Mouse (Mus musculus) CH12.LX (cell line): Measurements from ENCODE around the gene Dapk3. TPM values are rescaled to one million over a fixed set of nuclear protein-coding genes. Genes with fewer than 3 reads are reported as not detected.

Experiments used
- DNase-seq: peaks from one replicate; pipeline ENCODE4 v3.0.0-alpha.2; 2013; ENCODE audit errors: extremely low read depth
- H3K27ac ChIP-seq: 2 replicates; pipeline ENCODE4 v1.5.1; 2012; ENCODE audit warnings: low read depth, mild to moderate bottlenecking, control low read depth, moderate library complexity; ENCODE audit not compliant: insufficient read depth
- H3K27me3 ChIP-seq: replicated peaks from 2 replicates; pipeline ENCODE3; 2012; ENCODE audit warnings: inconsistent platforms
- H3K36me3 ChIP-seq, 2 experiments: replicated peaks in 1 of 2; 2 replicates each; pipeline versions ENCODE3 to v1.6.1; 2012; ENCODE audit warnings: inconsistent platforms in 1 of 2, low read length in 1 of 2, mild to moderate bottlenecking in 1 of 2, mixed read lengths in 1 of 2, moderate library complexity in 1 of 2; ENCODE audit not compliant: control insufficient read depth in 1 of 2, insufficient read depth in 1 of 2
- H3K4me1 ChIP-seq, 2 experiments: 2 replicates each; pipeline ENCODE4 v1.6.1; 2012; ENCODE audit warnings: inconsistent platforms in 1 of 2, moderate library complexity in 1 of 2; ENCODE audit not compliant: insufficient read depth in 2 of 2, control insufficient read depth in 1 of 2
- H3K4me2 ChIP-seq: 2 replicates; pipeline ENCODE4 v1.6.1; 2012; ENCODE audit warnings: low read depth, mild to moderate bottlenecking, control low read depth; ENCODE audit not compliant: poor library complexity, insufficient read depth, severe bottlenecking
- H3K4me3 ChIP-seq, 3 experiments: fragments of 150-350 bp in 1 of 3; sonication (generic) in 1 of 3; replicated peaks in 1 of 3; 2 replicates each; pipeline versions ENCODE3 to v1.5.1; 2011 to 2012; ENCODE audit warnings: low read depth in 2 of 3, low read length in 2 of 3, mild to moderate bottlenecking in 2 of 3, moderate library complexity in 2 of 3, control low read depth in 1 of 3, improper control_type of control experiment in 1 of 3, inconsistent platforms in 1 of 3, mixed read lengths in 1 of 3; ENCODE audit not compliant: poor library complexity in 1 of 3
- H3K79me2 ChIP-seq: replicated peaks from 2 replicates; pipeline ENCODE4 v1.6.1; 2012; ENCODE audit warnings: mild to moderate bottlenecking, moderate library complexity; ENCODE audit not compliant: control insufficient read depth, poor library complexity, insufficient read depth, severe bottlenecking; ENCODE audit errors: extremely low read depth
- H3K9ac ChIP-seq: 2 replicates; pipeline ENCODE4 v1.6.1; 2012; ENCODE audit warnings: low read depth, mild to moderate bottlenecking, control low read depth, moderate library complexity; ENCODE audit not compliant: insufficient read depth
- H3K9me3 ChIP-seq: replicated peaks from 2 replicates; pipeline ENCODE3; 2012; ENCODE audit warnings: low read length, inconsistent platforms, mixed read lengths
- BHLHE40 ChIP-seq: IDR thresholded peaks from 2 replicates; pipeline ENCODE4 v1.6.1; 2011; ENCODE audit warnings: mild to moderate bottlenecking, low read depth, low read length, improper control_type of control experiment
- CTCF ChIP-seq, 2 experiments: IDR thresholded peaks in 1 of 2; conservative IDR thresholded peaks in 1 of 2; 2 replicates each; pipeline ENCODE4 v1.5.1; 2011 to 2012; ENCODE audit warnings: low read depth in 2 of 2, low read length in 2 of 2, improper control_type of control experiment in 1 of 2, inconsistent platforms in 1 of 2, mild to moderate bottlenecking in 1 of 2, moderate library complexity in 1 of 2
- ELF1 ChIP-seq: IDR thresholded peaks from 2 replicates; pipeline ENCODE4 v1.6.1; 2014; ENCODE audit warnings: low read depth, mild to moderate bottlenecking, inconsistent platforms, low read length, improper control_type of control experiment
- EP300 ChIP-seq: IDR thresholded peaks from 2 replicates; pipeline ENCODE4 v1.6.1; 2011; ENCODE audit warnings: low read length, improper control_type of control experiment
- ETS1 ChIP-seq: conservative IDR thresholded peaks from 2 replicates; pipeline ENCODE4 v1.6.1; 2012; ENCODE audit warnings: low read depth, mild to moderate bottlenecking, inconsistent platforms, low read length, improper control_type of control experiment, moderate library complexity
- GABPA ChIP-seq: IDR thresholded peaks from 2 replicates; pipeline ENCODE4 v1.6.1; 2012; ENCODE audit warnings: low read depth, low read length, improper control_type of control experiment, inconsistent platforms; ENCODE audit not compliant: insufficient replicate concordance
- HCFC1 ChIP-seq: IDR thresholded peaks from 2 replicates; pipeline ENCODE4 v1.6.1; 2012; ENCODE audit warnings: low read depth, mild to moderate bottlenecking, inconsistent platforms, low read length, improper control_type of control experiment
- KAT2A ChIP-seq: IDR thresholded peaks from 2 replicates; pipeline ENCODE4 v1.6.1; 2012; ENCODE audit warnings: low read length, improper control_type of control experiment, inconsistent platforms; ENCODE audit not compliant: insufficient replicate concordance
- MXI1 ChIP-seq: IDR thresholded peaks from 2 replicates; pipeline ENCODE4 v1.6.1; 2011; ENCODE audit warnings: mild to moderate bottlenecking, low read depth, low read length, improper control_type of control experiment
- PAX5 ChIP-seq: IDR thresholded peaks from 2 replicates; pipeline ENCODE4 v1.6.1; 2012; ENCODE audit warnings: low read length, inconsistent platforms, mixed read lengths
- SIN3A ChIP-seq: IDR thresholded peaks from 2 replicates; pipeline ENCODE4 v1.6.1; 2012; ENCODE audit warnings: low read length, improper control_type of control experiment, inconsistent platforms
- UBTF ChIP-seq: IDR thresholded peaks from 2 replicates; pipeline ENCODE4 v1.6.1; 2012; ENCODE audit warnings: low read depth, mild to moderate bottlenecking, inconsistent platforms, low read length, improper control_type of control experiment, moderate library complexity
- USF1 ChIP-seq: IDR thresholded peaks from 2 replicates; pipeline ENCODE4 v1.6.1; 2014; ENCODE audit warnings: low read depth, mild to moderate bottlenecking, inconsistent platforms, low read length, improper control_type of control experiment
- dilution Hi-C: fragments of 300-500 bp; cut with MboI; formaldehyde crosslinking; loops from 2 replicates; pipeline ENCODE4 v1.14.3; 2020; ENCODE audit warnings: low sequenced_read_pairs; ENCODE audit not compliant: extremely low pct_unique_long_range_greater_than_20kb, extremely low pct_ligation_motif_present
- in situ Hi-C: fragments of 300-500 bp; cut with MboI; formaldehyde crosslinking; loops from 3 replicates; pipeline ENCODE4 v1.14.3; 2019; ENCODE audit warnings: low sequenced_read_pairs, low pct_ligation_motif_present, low pct_unique_long_range_greater_than_20kb, mixed read lengths
- polyA plus RNA-seq: library from polyadenylated mRNA; unstranded; fragments of >175 nt; gene quantifications from 2 replicates; pipeline ENCODE4 v1.2.1, GENCODE M21; 2012; ENCODE audit warnings: low read depth; ENCODE audit not compliant: insufficient read length
- total RNA-seq, 2 experiments: library from RNA; depleted of rRNA; stranded (reverse); fragments of 300-350 nt in 1 of 2; fragments of >200 nt in 1 of 2; gene quantifications; 2 replicates each; pipeline ENCODE4 v1.2.3; 2012 to 2014

Dapk3 gene
- total and polyA plus RNA-seq, 3 experiments: 25.4 to 46.2 (median 44.5) TPM

- H3K27me3 ChIP-seq: peaks cover 2% of the 10 kb centered on the region
- H3K79me2 ChIP-seq: no peaks in the 10 kb centered on the region
- no peak overlapping the region for H3K4me2 ChIP-seq
- no peak overlapping the region for H3K27ac ChIP-seq
- no peak overlapping the region for H3K4me3 ChIP-seq
- no peaks in the 10 kb centered on the region for H3K9me3 ChIP-seq
- no peak overlapping the region for H3K9ac ChIP-seq
- DNase-seq: no peak
- peaks cover 14 to 34% of the 10 kb centered on the region in 2 experiments for H3K4me1 ChIP-seq
- TF ChIP-seq GABPA (no peak), SIN3A (no peak), ELF1 (no peak), PAX5 (no peak), UBTF (no peak), USF1 (no peak), HCFC1 (no peak), KAT2A (no peak), BHLHE40 (no peak), CTCF (conservative IDR thresholded peaks at IDR 0.05 in 1 of 2, IDR thresholded peaks at IDR 0.05 in 1 of 2; ENCODE audit: low read depth in 2 of 2, low read length in 2 of 2) (no peak), ETS1 (no peak), MXI1 (no peak)
- H3K36me3 ChIP-seq: peaks cover 35 to 58% of the 10 kb centered on the region in 2 experiments
- in situ Hi-C loops (loop anchor here (10.0 kb wide), 1 partner anchor 165 kb away; the partner anchor contains the start of genes Hmg20b and Mfsd12), dilution Hi-C loops (no loop called here)
Measured at GRCm38 (mm10) chr10:81189821-81190220, 7.0 kb downstream of the Dapk3 start.

GRCm38 (mm10) chr10:81190236-81190911 lies 7.6 kb downstream of the Dapk3 start:
- Histone ChIP-seq H3K9ac (no peak overlapping the region), H3K36me3 (peaks cover 30 to 53% of the 10 kb centered on the region in 2 experiments), H3K9me3 (no peaks in the 10 kb centered on the region), H3K4me2 (no peak overlapping the region), H3K27ac (no peak overlapping the region), H3K4me3 (no peak overlapping the region), H3K79me2 (no peaks in the 10 kb centered on the region), H3K4me1 (peaks cover 19 to 40% of the 10 kb centered on the region in 2 experiments), H3K27me3 (peaks cover 2% of the 10 kb centered on the region)
- DNase-seq: no peak
- in situ Hi-C loops: loop anchor here (10.0 kb wide), 1 partner anchor 164 kb away; the partner anchor contains the start of genes Hmg20b and Mfsd12
- dilution Hi-C loops: no loop called here
- peak; percentile 10 to 37; a peak in 2 of 4 replicates for TF ChIP-seq CTCF (conservative IDR thresholded peaks at IDR 0.05 in 1 of 2, IDR thresholded peaks at IDR 0.05 in 1 of 2; ENCODE audit: low read depth in 2 of 2, low read length in 2 of 2)
- TF ChIP-seq EP300: no peak
